Mouse (Mus musculus) layer of hippocampus, adult 2 months (tissue): Measurements from ENCODE around the gene Nedd4. TPM values are rescaled to one million over a fixed set of nuclear protein-coding genes. Genes with fewer than 3 reads are reported as not detected.
"Not testable (repeated sequence)": the region's sequence is repeated elsewhere in the genome, so short reads cannot be mapped to it uniquely, and the experiment has no call there.

Experiments
- DNase-seq, 2 experiments: peaks; one replicate each; pipeline ENCODE4 v3.0.0; 2022; ENCODE audit warnings: low spot score in 2 of 2
- H3K27ac ChIP-seq: fragments of 200-600 bp; 2 replicates; pipeline ENCODE4 v1.8.1; 2022
- H3K4me3 ChIP-seq: fragments of 200-600 bp; 2 replicates; pipeline ENCODE4 v1.8.1; 2022; ENCODE audit warnings: mild to moderate bottlenecking
- CTCF ChIP-seq: fragments of 200-600 bp; conservative IDR thresholded peaks from 2 replicates; pipeline ENCODE4 v1.8.1; 2022; ENCODE audit warnings: antibody characterized with exemption, mild to moderate bottlenecking, moderate library complexity
- total RNA-seq, 2 experiments: library from RNA; stranded (reverse); gene quantifications; 2 replicates each; pipeline ENCODE4 v1.2.3; 2021

Nedd4 gene
- total RNA-seq, 2 experiments from 2014 or later, result 298 to 301 TPM

DNA sequence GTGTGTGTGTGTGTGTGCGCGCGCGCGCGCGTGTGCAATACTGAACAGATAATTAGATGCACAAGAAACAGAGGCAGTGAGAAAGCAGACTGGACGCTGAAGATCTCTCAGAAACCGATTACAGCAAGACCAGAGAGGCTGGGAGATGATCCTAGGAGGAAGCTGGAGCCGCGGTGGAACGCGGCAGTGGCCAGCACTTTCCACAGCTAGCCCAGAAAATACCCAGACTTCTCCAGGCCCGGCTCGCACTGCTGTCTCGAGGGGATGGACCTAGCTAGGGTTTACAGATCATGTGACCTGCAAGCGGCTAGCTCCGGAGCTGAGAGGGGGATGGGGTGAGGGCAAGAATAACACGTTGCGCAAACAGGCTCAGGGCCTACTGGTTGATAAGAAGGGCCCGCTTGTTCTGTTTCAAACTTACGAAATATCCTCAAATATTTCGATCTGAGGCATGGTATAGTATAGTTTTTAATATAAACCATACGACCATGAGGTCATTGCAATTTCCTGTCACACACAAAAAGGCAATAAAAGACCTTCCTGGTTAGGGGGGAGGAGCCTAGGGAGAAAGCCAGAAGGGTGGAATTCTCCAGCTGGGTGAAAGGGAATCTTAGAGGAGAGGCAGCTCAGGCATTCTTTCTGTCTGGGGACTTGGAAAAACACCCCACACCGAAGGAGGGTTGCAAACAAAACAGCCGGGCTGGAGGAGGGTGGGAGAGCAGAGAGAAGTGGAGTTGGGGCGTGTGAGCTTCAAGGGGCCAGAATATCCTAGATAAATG lies 22.1 kb upstream of the Nedd4 start:
- peak overlapping the region; percentile 49 for H3K4me3 ChIP-seq
- TF ChIP-seq CTCF, result no peak
- DNase-seq, result peak; percentile 53 to 62
- H3K27ac ChIP-seq, result peak overlapping the region; percentile 90

DNA sequence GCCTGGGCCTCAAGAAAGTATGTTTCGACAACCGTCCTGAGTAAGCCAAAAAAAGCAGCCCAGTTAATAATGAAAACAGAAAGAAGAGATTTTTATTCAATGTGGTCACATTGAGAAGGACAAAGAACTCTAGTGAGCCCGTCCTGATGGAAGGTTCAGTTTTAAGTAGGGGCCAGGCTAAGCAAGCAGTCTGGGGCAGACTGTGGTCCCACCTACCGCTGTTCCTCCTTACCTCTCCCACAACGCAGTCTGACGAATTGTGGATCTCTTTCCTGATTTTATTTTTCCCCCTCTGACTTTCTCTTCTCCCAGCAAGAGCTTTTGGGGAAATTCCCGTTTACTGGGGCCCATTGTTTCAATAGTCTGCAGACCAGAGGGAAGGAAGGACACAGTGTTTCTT lies 21.5 kb upstream of the Nedd4 start:
- H3K27ac ChIP-seq, result peak overlapping the region; percentile 90
- DNase-seq, result no peak
- TF ChIP-seq CTCF, result no peak
- no peak overlapping the region for H3K4me3 ChIP-seq

DNA sequence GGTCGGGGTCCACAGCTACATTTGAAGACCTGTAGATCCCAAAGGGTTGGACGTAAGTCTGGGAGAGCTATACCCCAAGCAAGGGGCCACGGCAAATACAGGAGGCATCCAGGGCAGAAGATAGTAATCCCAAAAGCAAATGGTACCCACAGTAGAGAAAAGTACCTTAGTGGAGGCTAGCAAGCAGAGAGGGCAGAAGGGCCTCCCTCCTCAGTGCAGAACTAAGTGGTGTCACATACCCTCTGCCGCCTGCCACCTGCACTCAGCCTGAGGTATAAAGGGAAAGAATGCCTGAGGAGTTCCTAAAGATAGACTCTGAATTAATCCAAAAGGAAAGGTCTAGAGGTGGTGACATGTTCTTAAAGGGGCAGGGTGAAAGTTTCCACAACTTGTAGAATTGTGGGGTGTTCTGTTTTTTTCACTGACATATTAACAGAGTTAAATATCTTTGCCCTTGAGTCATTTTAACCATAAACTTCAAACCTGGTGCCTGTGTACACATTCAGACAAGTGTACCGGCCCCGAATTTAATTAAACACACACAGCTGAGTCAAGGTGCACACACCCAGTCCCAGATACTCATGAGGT lies 21.0 kb upstream of the Nedd4 start:
- DNase-seq, result no peak
- Histone ChIP-seq H3K4me3 (no peak overlapping the region), H3K27ac (peak overlapping the region; percentile 90)
- no peak for TF ChIP-seq CTCF

DNA sequence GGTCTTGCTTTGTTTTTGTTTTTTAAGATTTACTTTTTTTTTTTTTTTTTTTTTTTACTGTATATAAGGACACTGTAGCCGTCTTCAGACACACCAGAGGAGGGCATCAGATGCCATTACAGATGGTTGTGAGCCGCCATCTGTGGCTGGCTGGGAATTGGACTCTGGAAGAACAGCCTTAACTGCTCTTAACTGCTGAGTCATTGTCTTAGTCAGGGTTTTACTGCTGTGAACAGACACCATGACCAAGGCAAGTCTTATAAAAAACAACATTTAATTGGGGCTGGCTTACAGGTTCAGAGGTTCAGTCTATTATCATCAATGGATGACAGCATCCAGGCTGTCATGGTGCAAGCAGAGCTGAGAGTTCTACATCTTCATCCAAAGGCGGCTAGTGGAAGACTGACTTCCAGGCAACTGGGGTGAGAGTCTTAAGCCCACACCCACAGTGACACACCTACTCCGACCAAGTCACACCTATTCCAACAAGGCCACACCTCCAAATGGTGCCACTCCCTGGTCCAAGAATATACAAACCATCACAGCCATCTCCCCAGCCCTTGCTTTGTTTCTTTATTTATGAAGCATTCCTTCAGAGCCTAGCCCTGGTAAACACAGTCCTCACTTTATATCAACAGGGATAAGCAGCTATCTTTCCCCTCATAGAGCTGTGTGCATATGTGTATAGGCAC lies 19.2 kb upstream of the Nedd4 start:
- H3K4me3 ChIP-seq, DNase-seq, H3K27ac ChIP-seq: not testable (repeated sequence)

DNA sequence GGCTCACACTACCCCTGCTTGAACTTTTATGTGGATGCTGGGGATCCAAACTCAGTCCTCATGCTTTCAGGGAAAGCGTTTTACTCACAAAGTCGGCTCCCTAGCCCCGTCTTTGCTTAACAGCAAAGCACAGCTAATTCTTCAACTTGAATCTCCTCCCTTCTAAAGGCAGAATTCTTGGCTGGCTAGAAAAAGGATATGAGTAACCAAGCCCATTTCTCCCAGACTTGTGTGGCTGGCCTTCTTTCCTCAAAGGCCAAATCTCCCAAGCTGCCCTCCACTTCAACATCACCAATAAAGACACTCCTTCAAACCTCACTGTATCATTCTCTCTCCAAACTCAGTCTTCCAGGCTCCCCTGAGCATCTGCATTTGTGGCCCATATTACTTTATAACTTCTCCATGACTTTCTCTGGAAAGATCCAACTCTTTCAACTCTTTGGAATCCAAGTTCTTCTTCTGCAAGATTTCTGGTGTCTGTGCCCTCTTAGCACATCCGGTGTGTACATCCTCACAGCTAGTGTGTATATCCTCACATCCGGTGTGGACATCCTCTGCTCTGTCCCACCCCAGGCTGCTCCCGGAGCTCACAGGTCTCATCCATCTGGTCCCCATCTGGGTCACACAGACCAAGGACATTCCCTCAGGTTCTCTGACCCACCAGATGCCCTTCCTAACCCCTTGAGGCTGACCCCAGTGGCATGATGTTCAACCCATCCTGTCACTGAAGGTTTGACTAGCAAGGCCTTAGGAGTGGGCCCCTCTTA lies 18.3 kb upstream of the Nedd4 start:
- DNase-seq, result no peak
- H3K4me3 ChIP-seq, result no peak overlapping the region
- no peak overlapping the region for H3K27ac ChIP-seq
- no peak for TF ChIP-seq CTCF

DNA sequence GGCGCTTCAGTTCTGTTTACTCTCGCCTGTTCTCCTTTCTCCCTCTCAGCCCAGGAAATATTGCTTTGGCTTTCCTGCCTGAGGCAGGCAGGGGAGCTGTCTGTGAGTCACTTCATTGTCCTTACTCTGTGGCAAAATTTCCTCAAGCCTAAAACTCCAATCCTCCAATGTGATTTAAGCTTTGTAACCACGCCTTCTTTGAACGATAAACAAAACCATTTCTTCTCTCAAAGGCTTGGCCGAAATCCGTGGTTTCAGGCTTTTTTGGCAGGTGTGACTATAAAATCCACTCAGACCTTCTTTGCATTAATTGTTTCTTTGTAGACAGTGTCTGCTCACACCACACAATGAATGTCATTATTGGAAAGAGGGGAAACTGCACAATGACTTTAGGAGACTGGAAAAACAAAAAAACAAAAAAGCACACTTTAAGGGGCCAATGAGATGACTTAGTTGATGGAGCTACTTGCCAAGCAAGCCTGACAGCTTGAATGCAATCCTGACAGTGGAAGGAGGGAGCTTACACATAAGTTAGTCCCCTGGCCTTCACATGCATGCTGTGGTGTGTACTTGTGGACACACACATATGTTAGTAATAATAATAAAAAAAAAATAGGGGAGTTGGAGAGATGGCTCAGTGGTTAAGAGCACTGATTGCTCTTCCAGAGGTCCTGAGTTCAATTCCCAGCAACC lies 17.6 kb upstream of the Nedd4 start:
- Histone ChIP-seq H3K27ac (no peak overlapping the region), H3K4me3 (no peak overlapping the region)
- no peak for TF ChIP-seq CTCF
- no peak for DNase-seq

DNA sequence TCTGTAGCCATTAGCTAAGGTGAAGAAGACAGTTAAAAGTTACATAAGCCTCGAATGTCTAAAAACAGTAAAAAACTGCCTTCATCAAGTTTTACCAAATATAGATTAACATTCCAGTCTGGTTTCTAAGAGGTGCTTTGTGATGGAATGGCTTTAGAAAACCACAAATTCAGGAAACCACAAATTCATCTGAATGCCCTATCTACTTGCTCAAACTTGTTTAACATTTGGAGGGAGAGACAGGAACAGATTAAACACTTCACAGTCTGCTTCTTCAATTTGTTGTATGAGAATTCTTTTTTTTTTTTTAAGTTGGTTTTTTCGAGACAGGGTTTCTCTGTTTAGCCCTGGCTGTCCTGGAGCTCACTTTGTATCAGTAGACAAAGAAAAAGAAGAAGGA lies 12.4 kb upstream of the Nedd4 start:
- no peak for DNase-seq
- no peak overlapping the region for H3K27ac ChIP-seq
- no peak for TF ChIP-seq CTCF
- H3K4me3 ChIP-seq, result no peak overlapping the region

DNA sequence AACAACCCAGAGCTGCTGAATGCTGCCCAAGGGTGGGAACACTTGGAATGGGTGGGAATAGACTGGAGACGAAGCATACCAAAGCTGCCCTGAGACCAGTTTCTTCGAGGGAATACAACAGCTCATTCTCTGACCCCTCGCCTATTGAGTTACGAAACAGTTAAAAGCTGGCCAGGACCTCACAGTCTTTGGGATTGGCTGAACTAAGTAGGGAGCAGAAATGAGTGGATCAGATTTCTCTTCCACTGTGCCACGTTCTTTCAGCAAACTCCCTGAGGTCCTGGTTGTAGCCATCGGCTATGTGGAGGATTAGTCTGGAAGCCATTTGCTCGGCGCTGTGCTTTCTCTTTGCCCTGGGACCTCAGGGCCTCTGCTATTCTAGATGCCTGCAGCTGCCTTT lies 9.2 kb upstream of the Nedd4 start:
- no peak overlapping the region for H3K27ac ChIP-seq
- TF ChIP-seq CTCF, result no peak
- no peak for DNase-seq
- H3K4me3 ChIP-seq, result no peak overlapping the region

DNA sequence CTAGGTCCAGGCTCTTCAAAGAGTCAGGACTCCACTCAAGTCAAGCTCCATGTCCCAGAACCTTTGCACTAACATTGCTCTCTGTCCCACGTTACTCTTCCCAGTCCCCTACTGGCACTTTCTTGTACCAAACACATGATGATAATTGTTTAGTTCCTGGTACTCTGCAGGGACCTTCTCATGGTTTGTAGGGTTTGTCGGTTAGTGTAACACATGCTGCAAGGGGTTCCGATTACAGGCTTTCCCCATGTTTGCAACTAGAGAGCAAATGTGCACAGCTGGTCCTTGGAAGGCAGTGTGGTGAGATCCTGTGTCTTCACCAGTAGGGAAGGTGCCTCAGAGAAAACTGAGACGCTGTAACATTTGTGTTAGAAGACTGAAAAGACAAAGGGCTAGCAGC lies 8.6 kb upstream of the Nedd4 start:
- no peak for TF ChIP-seq CTCF
- DNase-seq, result no peak
- Histone ChIP-seq H3K27ac (no peak overlapping the region), H3K4me3 (no peak overlapping the region)

DNA sequence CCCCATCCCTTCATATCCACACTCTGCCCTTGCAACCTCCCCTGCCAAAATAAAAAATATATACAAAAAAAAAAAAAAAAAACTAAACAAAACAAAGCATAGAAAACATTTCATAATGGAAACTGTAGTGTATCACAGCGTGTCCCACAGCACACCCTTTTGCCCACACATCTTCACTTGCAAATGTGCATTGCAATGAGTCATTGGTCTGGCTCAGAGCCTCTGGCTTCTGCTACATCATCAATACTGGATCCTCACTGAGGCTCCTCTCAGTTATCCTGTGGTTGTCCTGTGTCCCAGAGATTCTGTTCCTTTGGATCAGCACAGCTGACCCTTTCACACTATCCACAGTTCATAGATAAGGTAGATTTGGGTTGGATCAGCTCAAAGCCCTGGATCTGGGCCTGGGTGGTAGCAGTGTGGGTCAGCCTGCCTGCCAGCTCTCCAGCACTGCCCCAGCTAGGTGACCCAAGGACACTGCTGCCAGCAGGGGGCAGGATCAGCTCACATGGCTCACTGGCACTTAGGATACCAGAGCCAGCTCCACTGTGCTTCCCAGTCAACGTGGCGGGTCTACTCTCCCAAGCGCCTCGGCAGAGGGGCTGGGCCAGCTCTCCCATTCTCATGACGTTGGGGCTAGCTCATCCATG lies 7.4 kb upstream of the Nedd4 start:
- H3K27ac ChIP-seq, result no peak overlapping the region
- no peak overlapping the region for H3K4me3 ChIP-seq
- peak; percentile 78 for TF ChIP-seq CTCF
- peak in 1 of 2 experiments; percentile 50 for DNase-seq

DNA sequence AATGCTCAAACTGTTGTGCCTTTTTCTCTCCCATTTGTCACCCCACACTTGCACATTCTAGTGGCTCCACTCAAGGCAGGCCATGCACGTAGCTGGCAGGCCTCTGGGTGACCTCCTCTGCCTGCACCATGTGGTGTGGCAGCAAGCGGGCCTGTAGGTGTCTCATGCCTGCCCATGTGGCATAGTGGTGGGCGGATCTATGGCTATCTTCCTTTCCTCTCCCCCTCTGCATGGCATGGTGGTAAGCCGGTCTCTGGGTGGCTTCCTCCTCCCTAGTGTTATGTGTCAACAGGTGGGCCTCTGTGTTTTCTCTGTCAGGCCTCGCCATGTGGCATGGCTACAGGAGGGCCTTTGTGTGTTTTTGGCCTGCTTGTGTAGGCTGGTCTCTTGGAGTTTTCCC lies 6.5 kb upstream of the Nedd4 start:
- no peak for DNase-seq
- TF ChIP-seq CTCF, result no peak
- Histone ChIP-seq H3K27ac (no peak overlapping the region), H3K4me3 (no peak overlapping the region)

DNA sequence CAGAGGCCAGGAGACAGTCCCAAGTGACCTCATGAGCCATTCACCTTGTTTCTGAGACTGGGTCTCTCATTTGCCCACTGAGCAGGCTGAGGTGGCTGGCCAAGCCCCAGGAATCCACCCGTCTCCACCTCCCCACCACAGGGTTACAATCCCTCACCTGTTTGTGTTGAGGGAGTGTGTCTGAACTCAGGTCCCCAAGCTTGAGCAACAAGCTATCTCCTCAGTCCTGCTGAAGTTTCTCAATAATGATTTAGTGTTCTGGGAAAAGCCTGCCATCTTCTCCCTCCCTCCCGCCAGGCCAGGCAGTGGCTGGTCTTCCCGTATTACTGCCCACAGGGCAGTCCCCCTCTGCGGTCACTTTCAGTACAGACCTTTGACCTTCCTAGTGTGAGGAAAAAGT lies 5.7 kb upstream of the Nedd4 start:
- no peak for TF ChIP-seq CTCF

More for the DNA sequence above, 5.7 kb upstream of the Nedd4 start:
- DNase-seq, result no peak
- Histone ChIP-seq H3K27ac (no peak overlapping the region), H3K4me3 (no peak overlapping the region)
